Mouse (Mus musculus) heart, adult 2 months (tissue): ENCODE results near the gene Mfsd2a.

Experiments used
- CTCF ChIP-seq: fragments of 200-600 bp; IDR thresholded peaks from 2 replicates; pipeline ENCODE4 v1.8.1; 2022; ENCODE audit warnings: antibody characterized with exemption, mild to moderate bottlenecking, moderate library complexity
- EP300 ChIP-seq: fragments of 200-500 bp; IDR thresholded peaks from 2 replicates; pipeline ENCODE4 v1.6.1; 2011; ENCODE audit warnings: low read depth, low read length, control low read depth; ENCODE audit not compliant: insufficient read depth
- POLR2A ChIP-seq: fragments of 200-500 bp; IDR thresholded peaks from 2 replicates; pipeline ENCODE4 v1.6.1; 2011; ENCODE audit warnings: mild to moderate bottlenecking, low read depth, low read length, control low read depth; ENCODE audit not compliant: insufficient read depth

DNA sequence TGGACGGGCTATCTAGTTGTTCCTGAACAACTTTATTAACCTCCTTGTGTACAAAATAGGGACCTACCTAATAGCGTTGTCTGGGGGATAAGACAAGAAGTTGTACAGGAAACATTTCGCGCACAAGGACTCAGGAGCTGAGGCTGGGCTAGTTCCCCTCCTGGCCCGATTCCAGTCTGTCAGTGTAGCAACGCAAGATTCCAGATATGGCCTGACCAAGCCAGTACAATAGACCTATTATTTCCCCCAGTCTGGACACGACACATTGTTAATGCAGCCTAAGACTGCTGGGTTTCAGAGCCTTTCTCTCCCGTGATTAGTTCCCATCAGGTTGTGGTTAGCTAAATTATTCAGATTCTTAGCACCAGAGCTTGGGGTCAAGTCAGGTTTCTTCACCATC lies 1.8 kb upstream of the Mfsd2a start:
- TF ChIP-seq CTCF (no peak), POLR2A (no peak), EP300 (no peak)
